ENCODE assay signal across 15 mouse cellular contexts in genomic region chr2:6059291-6059690, GRCm38 (mm10).
"Had no signal": no experiment of that assay in that cellular context is flagged by ENCODE, and none has a peak within 500 bp of the region (broad histone marks: within the 10 kb centered on the region; RNA-seq: fewer than 3 reads in every experiment).

No protein-coding gene starts in this region.

- H3K4me2 ChIP-seq: lung, embryonic 14.5 days; midbrain, embryonic 12.5 days; midbrain, embryonic 15.5 days; neural tube, embryonic 12.5 days; stomach, embryonic 15.5 days had no signal

- H3K9ac ChIP-seq: lung, embryonic 14.5 days; midbrain, embryonic 12.5 days; midbrain, embryonic 15.5 days; neural tube, embryonic 12.5 days; stomach, embryonic 15.5 days had no signal

- H3K4me1 ChIP-seq: midbrain, embryonic 12.5 days; midbrain, embryonic 15.5 days; neural tube, embryonic 12.5 days; stomach, embryonic 15.5 days had no signal

- H3K9me3 ChIP-seq: midbrain, embryonic 12.5 days; midbrain, embryonic 15.5 days; neural tube, embryonic 12.5 days; stomach, embryonic 15.5 days had no signal

- H3K4me3 ChIP-seq: megakaryocyte, embryonic 14.5 days; midbrain, embryonic 12.5 days; midbrain, embryonic 15.5 days; neural tube, embryonic 12.5 days; stomach, embryonic 15.5 days had no signal

- H3K27me3 ChIP-seq: midbrain, embryonic 12.5 days; midbrain, embryonic 15.5 days; neural tube, embryonic 12.5 days; stomach, embryonic 15.5 days had no signal

- H3K27ac ChIP-seq: macrophage; midbrain, embryonic 12.5 days; midbrain, embryonic 15.5 days; neural tube, embryonic 12.5 days; stomach, embryonic 15.5 days; stomach, postnatal 0 days had no signal

- DNase-seq: lung, adult 18-20 months; lung, embryonic 14.5 days; lung, postnatal 14 days; lung, postnatal 36 days; right cerebral cortex, postnatal 14 days; thymus, adult 2 months; thymus, postnatal 25 days; thymus, postnatal 4 days had no signal

- ATAC-seq: midbrain, embryonic 15.5 days had no signal
